14 mouse cellular contexts compared by ENCODE assay signal in genomic region chr2:50755616-50756450, GRCm38 (mm10).
DNase-seq lines count a peak whose midpoint lies in the region; ATAC-seq and TF ChIP-seq lines count a peak whose summit lies in the region.
"Had no signal": no experiment of that assay in that cellular context is flagged by ENCODE, and none has a peak within 500 bp of the region (broad histone marks: within the 10 kb centered on the region; RNA-seq: fewer than 3 reads in every experiment).

No protein-coding gene starts in this region.

- H3K4me3 ChIP-seq in forebrain, embryonic 11.5 days (ENCODE audit: low read depth, low read length), result no peak overlapping the region
- no peak overlapping the region for H3K4me3 ChIP-seq in forebrain, embryonic 15.5 days
- peak overlapping the region; percentile 3; the same call in 1 of the 2 replicates for H3K4me3 ChIP-seq in hindbrain, embryonic 10.5 days
- no peak overlapping the region for H3K4me3 ChIP-seq in midbrain, embryonic 11.5 days (ENCODE audit: low read depth, low read length)
- H3K4me3 ChIP-seq in thymus, adult 2 months (ENCODE audit: control insufficient read depth, insufficient read depth, low read length), result no peak overlapping the region
- H3K4me3 ChIP-seq: erythroblast, embryonic 14.5 days; heart, embryonic 12.5 days; limb, embryonic 15.5 days had no signal

- no peak overlapping the region for H3K4me2 ChIP-seq in forebrain, embryonic 11.5 days (ENCODE audit: low read depth, low read length, severe bottlenecking)
- no peak overlapping the region for H3K4me2 ChIP-seq in forebrain, embryonic 15.5 days (replicated peaks)
- peak overlapping the region; percentile 28 for H3K4me2 ChIP-seq in midbrain, embryonic 11.5 days
- H3K4me2 ChIP-seq: heart, embryonic 12.5 days; limb, embryonic 15.5 days had no signal

- no peak overlapping the region for H3K9ac ChIP-seq in forebrain, embryonic 11.5 days (ENCODE audit: low read length)
- no peak overlapping the region for H3K9ac ChIP-seq in forebrain, embryonic 15.5 days (replicated peaks)
- H3K9ac ChIP-seq in midbrain, embryonic 11.5 days (ENCODE audit: low read length), result 0 out of 2 replicates have a peak overlapping the region, but pooled peaks have one; percentile 20
- H3K9ac ChIP-seq: heart, embryonic 12.5 days; limb, embryonic 15.5 days had no signal

- DNase-seq in forebrain, embryonic 11.5 days (ENCODE audit: low spot score), result no peak
- DNase-seq in hindbrain, embryonic 10.5 days (ENCODE audit: low spot score), result peak; percentile 63
- peak; percentile 95 for DNase-seq in midbrain, embryonic 11.5 days (ENCODE audit: low spot score, missing footprints)
- peak; percentile 44 for DNase-seq in retina, embryonic 14.5 days (ENCODE audit: low spot score)
- DNase-seq in adipocyte (ENCODE audit: low spot score), result no peak
- no peak for DNase-seq in thymus, adult 2 months
- DNase-seq: cerebellum, adult 11 months; kidney, adult 2 months; lung, adult 2 months had no signal

- H3K27ac ChIP-seq in forebrain, embryonic 11.5 days (ENCODE audit: low read depth, low read length), result 0 out of 2 replicates have a peak overlapping the region, but pooled peaks have one; percentile 26
- H3K27ac ChIP-seq in forebrain, embryonic 15.5 days (replicated peaks), result no peak overlapping the region
- H3K27ac ChIP-seq in hindbrain, embryonic 10.5 days, result peak overlapping the region; percentile 84
- peak overlapping the region; percentile 81 for H3K27ac ChIP-seq in midbrain, embryonic 11.5 days (ENCODE audit: low read depth, low read length)
- no peak overlapping the region for H3K27ac ChIP-seq in thymus, adult 2 months (ENCODE audit: control insufficient read depth, insufficient read depth, low read length)
- H3K27ac ChIP-seq: limb, embryonic 15.5 days had no signal

- TF ChIP-seq POLR2A in thymus, adult 2 months (IDR thresholded peaks at IDR 0.05; ENCODE audit: control insufficient read depth, extremely low read depth, insufficient read depth, low read length, poor library complexity), result no peak

- H3K36me3 ChIP-seq in forebrain, embryonic 11.5 days (ENCODE audit: control insufficient read depth, insufficient read depth, low read length), result no peaks in the 10 kb centered on the region
- H3K36me3 ChIP-seq in forebrain, embryonic 15.5 days, result no peaks in the 10 kb centered on the region
- no peaks in the 10 kb centered on the region for H3K36me3 ChIP-seq in hindbrain, embryonic 10.5 days
- H3K36me3 ChIP-seq in midbrain, embryonic 11.5 days (ENCODE audit: control insufficient read depth, insufficient read depth, low read length), result no peaks in the 10 kb centered on the region
- H3K36me3 ChIP-seq in thymus, adult 2 months (ENCODE audit: control insufficient read depth, insufficient read depth, low read length), result no peaks in the 10 kb centered on the region
- H3K36me3 ChIP-seq: heart, embryonic 12.5 days; limb, embryonic 15.5 days had no signal

- 31% methylated on average over 9 of the region's 9 CpGs for WGBS in forebrain, embryonic 11.5 days
- WGBS in forebrain, embryonic 15.5 days, result 12% methylated on average over 9 of the region's 9 CpGs
- WGBS in hindbrain, embryonic 10.5 days, result 32% methylated on average over 9 of the region's 9 CpGs
- WGBS in midbrain, embryonic 11.5 days, result 25% methylated on average over 9 of the region's 9 CpGs
- WGBS in thymus, adult 2 months, result 94% methylated on average over 9 of the region's 9 CpGs

- peaks cover 3% of the 10 kb centered on the region; the same call in 1 of the 2 replicates for H3K4me1 ChIP-seq in forebrain, embryonic 11.5 days (replicated peaks; ENCODE audit: control insufficient read depth, insufficient read depth, low read length)
- peaks cover 16% of the 10 kb centered on the region for H3K4me1 ChIP-seq in forebrain, embryonic 15.5 days
- peaks cover 42% of the 10 kb centered on the region for H3K4me1 ChIP-seq in hindbrain, embryonic 10.5 days (replicated peaks)
- H3K4me1 ChIP-seq in midbrain, embryonic 11.5 days (ENCODE audit: control insufficient read depth, insufficient read depth, low read length), result peaks cover 8% of the 10 kb centered on the region
- no peaks in the 10 kb centered on the region for H3K4me1 ChIP-seq in thymus, adult 2 months (replicated peaks; ENCODE audit: control insufficient read depth, insufficient read depth, low read length)
- H3K4me1 ChIP-seq: limb, embryonic 15.5 days had no signal

- H3K9me3 ChIP-seq in forebrain, embryonic 11.5 days (ENCODE audit: control insufficient read depth, low read length), result no peaks in the 10 kb centered on the region
- H3K9me3 ChIP-seq in forebrain, embryonic 15.5 days, result no peaks in the 10 kb centered on the region
- H3K9me3 ChIP-seq in hindbrain, embryonic 10.5 days, result no peaks in the 10 kb centered on the region
- H3K9me3 ChIP-seq in midbrain, embryonic 11.5 days (ENCODE audit: control insufficient read depth, low read length), result no peaks in the 10 kb centered on the region
- H3K9me3 ChIP-seq: heart, embryonic 12.5 days; limb, embryonic 15.5 days had no signal

- ATAC-seq in forebrain, embryonic 11.5 days (replicated peaks; ENCODE audit: low FRiP score), result peak; percentile 67
- no peak; the same call in 1 of the 2 replicates for ATAC-seq in forebrain, embryonic 15.5 days (replicated peaks)
- ATAC-seq in midbrain, embryonic 11.5 days (ENCODE audit: low FRiP score), result peak; percentile 87
- no peak for ATAC-seq in granulocyte monocyte progenitor cell, adult 5-6 weeks (replicated peaks; ENCODE audit: poor library complexity, severe bottlenecking)

- H3K27me3 ChIP-seq in forebrain, embryonic 11.5 days (ENCODE audit: control insufficient read depth, insufficient read depth, low read length), result no peaks in the 10 kb centered on the region
- H3K27me3 ChIP-seq in forebrain, embryonic 15.5 days, result no peaks in the 10 kb centered on the region
- no peaks in the 10 kb centered on the region for H3K27me3 ChIP-seq in hindbrain, embryonic 10.5 days (ENCODE audit: insufficient read depth, poor library complexity, severe bottlenecking)
- no peaks in the 10 kb centered on the region for H3K27me3 ChIP-seq in midbrain, embryonic 11.5 days (ENCODE audit: control insufficient read depth, insufficient read depth, low read length)
- H3K27me3 ChIP-seq in thymus, adult 2 months (ENCODE audit: control insufficient read depth, insufficient read depth, low read length), result no peaks in the 10 kb centered on the region
- H3K27me3 ChIP-seq: limb, embryonic 15.5 days had no signal

- TF ChIP-seq CTCF in thymus, adult 2 months (IDR thresholded peaks at IDR 0.05; ENCODE audit: borderline replicate concordance, control insufficient read depth, extremely low read depth, insufficient read depth, low read length, poor library complexity), result no peak

Comparison
In these comparisons a context has a peak if more than half of its experiments do, and no peak if none do; other contexts are left out.
1. ATAC-seq: peak in forebrain, embryonic 11.5 days (single experiment) and midbrain, embryonic 11.5 days (single experiment); none in forebrain, embryonic 15.5 days (single experiment) and granulocyte monocyte progenitor cell, adult 5-6 weeks (single experiment).
2. H3K27ac ChIP-seq: peak in forebrain, embryonic 11.5 days (single experiment), hindbrain, embryonic 10.5 days (single experiment) and midbrain, embryonic 11.5 days (single experiment); none in forebrain, embryonic 15.5 days (single experiment) and thymus, adult 2 months (single experiment).
3. DNase-seq: peak in hindbrain, embryonic 10.5 days (single experiment), midbrain, embryonic 11.5 days (single experiment) and retina, embryonic 14.5 days (single experiment); none in forebrain, embryonic 11.5 days (single experiment), adipocyte (single experiment) and thymus, adult 2 months (single experiment).